Mouse (Mus musculus): ENCODE results near the gene Setd3. TPM values are rescaled to one million over a fixed set of nuclear protein-coding genes. Genes with fewer than 3 reads are reported as not detected.

Setd3 gene
- polyA plus RNA-seq, 1 experiment from 2014 or later = 96.6 TPM

- WGBS = 85% methylated on average over 8 of the region's 8 CpGs
- no peak overlapping the region for H3K9ac ChIP-seq (replicated peaks)
- ATAC-seq = no peak
These were observed 78.9 kb downstream of the Setd3 start for GRCm38 (mm10) chr12:108100181-108100580.

GRCm38 (mm10) chr12:108098201-108098980, 80.7 kb downstream of the Setd3 start:
- Histone ChIP-seq H3K4me1 (replicated peaks) (peaks cover 10% of the 10 kb centered on the region; the same call in 1 of the 2 replicates), H3K36me3 (no peaks in the 10 kb centered on the region), H3K4me2 (replicated peaks) (no peak overlapping the region), H3K27ac (no peak overlapping the region; the same call in 1 of the 2 replicates), H3K4me3 (replicated peaks) (no peak overlapping the region), H3K27me3 (no peaks in the 10 kb centered on the region), H3K9ac (replicated peaks) (no peak overlapping the region), H3K9me3 (no peaks in the 10 kb centered on the region)
- WGBS = 70% methylated on average over 18 of the region's 18 CpGs
- ATAC-seq = no peak

More at GRCm38 (mm10) chr12:108100181-108100580, 78.9 kb downstream of the Setd3 start:
- Histone ChIP-seq H3K36me3 (peaks cover 2% of the 10 kb centered on the region; the same call in 1 of the 2 replicates), H3K4me2 (replicated peaks) (no peak overlapping the region), H3K4me1 (replicated peaks) (peaks cover 10% of the 10 kb centered on the region; the same call in 1 of the 2 replicates), H3K27me3 (no peaks in the 10 kb centered on the region), H3K9me3 (no peaks in the 10 kb centered on the region), H3K27ac (no peak overlapping the region), H3K4me3 (replicated peaks) (no peak overlapping the region)

- 95% methylated on average over 8 of the region's 8 CpGs for WGBS
- H3K27ac ChIP-seq = no peak overlapping the region
- ATAC-seq = no peak
- peaks cover 10% of the 10 kb centered on the region; the same call in 1 of the 2 replicates for H3K4me1 ChIP-seq (replicated peaks)
- H3K4me3 ChIP-seq (replicated peaks) = no peak overlapping the region
- H3K36me3 ChIP-seq = no peaks in the 10 kb centered on the region
- no peaks in the 10 kb centered on the region for H3K27me3 ChIP-seq
- no peak overlapping the region for H3K4me2 ChIP-seq (replicated peaks)
- H3K9me3 ChIP-seq = no peaks in the 10 kb centered on the region
- no peak overlapping the region for H3K9ac ChIP-seq (replicated peaks)
These were observed 81.5 kb downstream of the Setd3 start for GRCm38 (mm10) chr12:108097643-108098042.

- H3K36me3 ChIP-seq = no peaks in the 10 kb centered on the region
- H3K4me2 ChIP-seq (replicated peaks) = no peak overlapping the region
- no peak overlapping the region for H3K27ac ChIP-seq
- no peaks in the 10 kb centered on the region for H3K27me3 ChIP-seq
- no peak for ATAC-seq
- no peaks in the 10 kb centered on the region for H3K4me1 ChIP-seq (replicated peaks)
- H3K9me3 ChIP-seq = no peaks in the 10 kb centered on the region
- H3K9ac ChIP-seq (replicated peaks) = no peak overlapping the region
- H3K4me3 ChIP-seq (replicated peaks) = no peak overlapping the region
- WGBS = 79% methylated on average over 9 of the region's 9 CpGs
These were observed 90.9 kb downstream of the Setd3 start for GRCm38 (mm10) chr12:108088253-108088652.

- Histone ChIP-seq H3K4me2 (replicated peaks) (no peak overlapping the region), H3K27ac (no peak overlapping the region), H3K9me3 (no peaks in the 10 kb centered on the region), H3K27me3 (no peaks in the 10 kb centered on the region), H3K9ac (replicated peaks) (no peak overlapping the region), H3K36me3 (no peaks in the 10 kb centered on the region), H3K4me3 (replicated peaks) (no peak overlapping the region), H3K4me1 (replicated peaks) (no peaks in the 10 kb centered on the region)
- ATAC-seq = no peak
- WGBS = 85% methylated on average over 2 of the region's 2 CpGs
These were observed 91.6 kb downstream of the Setd3 start for GRCm38 (mm10) chr12:108087489-108087888.

GRCm38 (mm10) chr12:108078122-108078752, 100.9 kb downstream of the Setd3 start:
- H3K36me3 ChIP-seq = no peaks in the 10 kb centered on the region
- no peak overlapping the region for H3K9ac ChIP-seq (replicated peaks)
- H3K27ac ChIP-seq = no peak overlapping the region
- H3K27me3 ChIP-seq = no peaks in the 10 kb centered on the region
- no peak overlapping the region for H3K4me3 ChIP-seq (replicated peaks)
- H3K4me2 ChIP-seq (replicated peaks) = no peak overlapping the region
- ATAC-seq = no peak
- H3K4me1 ChIP-seq (replicated peaks) = no peaks in the 10 kb centered on the region
- WGBS = 78% methylated on average over 10 of the region's 10 CpGs
- no peaks in the 10 kb centered on the region for H3K9me3 ChIP-seq

- no peaks in the 10 kb centered on the region for H3K4me1 ChIP-seq (replicated peaks)
- H3K9ac ChIP-seq (replicated peaks) = no peak overlapping the region
- 76% methylated on average over 5 of the region's 5 CpGs for WGBS
- H3K36me3 ChIP-seq = no peaks in the 10 kb centered on the region
- no peaks in the 10 kb centered on the region for H3K9me3 ChIP-seq
- H3K27me3 ChIP-seq = no peaks in the 10 kb centered on the region
- no peak overlapping the region for H3K4me2 ChIP-seq (replicated peaks)
- H3K27ac ChIP-seq = no peak overlapping the region
- no peak overlapping the region for H3K4me3 ChIP-seq (replicated peaks)
- no peak for ATAC-seq
These were observed 106.2 kb downstream of the Setd3 start for GRCm38 (mm10) chr12:108072907-108073306.

- Histone ChIP-seq H3K4me1 (replicated peaks) (no peaks in the 10 kb centered on the region), H3K9me3 (no peaks in the 10 kb centered on the region), H3K9ac (replicated peaks) (no peak overlapping the region), H3K4me2 (replicated peaks) (no peak overlapping the region), H3K27me3 (no peaks in the 10 kb centered on the region), H3K27ac (no peak overlapping the region), H3K36me3 (no peaks in the 10 kb centered on the region), H3K4me3 (replicated peaks) (no peak overlapping the region)
- WGBS = 79% methylated on average over 21 of the region's 21 CpGs
- ATAC-seq = no peak
These were observed 108.1 kb downstream of the Setd3 start for GRCm38 (mm10) chr12:108070685-108071662.

GRCm38 (mm10) chr12:108069504-108069903, 109.6 kb downstream of the Setd3 start:
- Histone ChIP-seq H3K27ac (no peak overlapping the region), H3K4me3 (replicated peaks) (no peak overlapping the region), H3K9me3 (no peaks in the 10 kb centered on the region), H3K36me3 (no peaks in the 10 kb centered on the region), H3K4me1 (replicated peaks) (no peaks in the 10 kb centered on the region), H3K9ac (replicated peaks) (no peak overlapping the region), H3K27me3 (no peaks in the 10 kb centered on the region), H3K4me2 (replicated peaks) (no peak overlapping the region)
- WGBS = 71% methylated on average over 6 of the region's 6 CpGs
- no peak for ATAC-seq

- Histone ChIP-seq H3K4me3 (replicated peaks) (no peak overlapping the region), H3K27ac (no peak overlapping the region), H3K9ac (replicated peaks) (no peak overlapping the region), H3K4me1 (replicated peaks) (peaks cover 6% of the 10 kb centered on the region; the same call in 1 of the 2 replicates), H3K9me3 (no peaks in the 10 kb centered on the region), H3K36me3 (no peaks in the 10 kb centered on the region), H3K27me3 (no peaks in the 10 kb centered on the region), H3K4me2 (replicated peaks) (no peak overlapping the region)
- 79% methylated on average over 13 of the region's 13 CpGs for WGBS
- no peak for ATAC-seq
These were observed 111.2 kb downstream of the Setd3 start for GRCm38 (mm10) chr12:108067811-108068375.

- Histone ChIP-seq H3K36me3 (no peaks in the 10 kb centered on the region), H3K27ac (no peak overlapping the region), H3K4me1 (replicated peaks) (peaks cover 6% of the 10 kb centered on the region; the same call in 1 of the 2 replicates), H3K27me3 (no peaks in the 10 kb centered on the region), H3K4me3 (replicated peaks) (no peak overlapping the region), H3K9me3 (no peaks in the 10 kb centered on the region), H3K4me2 (replicated peaks) (no peak overlapping the region), H3K9ac (replicated peaks) (no peak overlapping the region)
- ATAC-seq = no peak
- WGBS = 86% methylated on average over 3 of the region's 3 CpGs
These were observed 111.9 kb downstream of the Setd3 start for GRCm38 (mm10) chr12:108067231-108067630.

All from midbrain, embryonic 13.5 days (tissue).